Mouse (Mus musculus): ENCODE results near the gene Uchl5.

The Uchl5 gene

GRCm38 (mm10) chr1:143776446-143777411, at the start of gene Uchl5, which contains the start of gene Trove2:
TSS of gene Uchl5 (plus strand) at chr1:143777272.
TSS of gene Trove2 (minus strand) at chr1:143777068.
- DNase-seq = peak; percentile 99

- no peak for DNase-seq
Measured at GRCm38 (mm10) chr1:143727701-143728445, 49.2 kb upstream of the Uchl5 start.

DNA sequence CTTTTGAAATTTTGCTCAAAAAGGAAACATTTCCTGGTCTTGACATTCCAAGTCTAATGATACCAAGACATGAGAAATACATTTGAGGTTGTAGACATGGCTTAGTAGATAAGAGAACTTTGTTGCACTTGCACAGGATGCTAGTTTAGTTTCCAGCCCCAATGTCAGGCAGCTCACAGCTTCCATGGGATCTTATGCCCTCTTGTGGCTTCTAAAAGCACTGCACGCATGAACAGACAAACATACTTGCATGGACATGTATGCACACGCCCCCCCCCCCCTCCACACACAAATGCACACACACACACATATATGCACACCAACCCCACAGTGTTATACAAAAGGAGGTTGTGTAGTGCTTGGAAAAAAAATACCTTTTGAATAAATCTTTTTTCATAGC, 46.2 kb upstream of the Uchl5 start:
- DNase-seq = peak; percentile 15

GRCm38 (mm10) chr1:143731691-143732090, 45.4 kb upstream of the Uchl5 start:
- DNase-seq = no peak

GRCm38 (mm10) chr1:143733914-143734410, 43.1 kb upstream of the Uchl5 start:
- DNase-seq = no peak

DNA sequence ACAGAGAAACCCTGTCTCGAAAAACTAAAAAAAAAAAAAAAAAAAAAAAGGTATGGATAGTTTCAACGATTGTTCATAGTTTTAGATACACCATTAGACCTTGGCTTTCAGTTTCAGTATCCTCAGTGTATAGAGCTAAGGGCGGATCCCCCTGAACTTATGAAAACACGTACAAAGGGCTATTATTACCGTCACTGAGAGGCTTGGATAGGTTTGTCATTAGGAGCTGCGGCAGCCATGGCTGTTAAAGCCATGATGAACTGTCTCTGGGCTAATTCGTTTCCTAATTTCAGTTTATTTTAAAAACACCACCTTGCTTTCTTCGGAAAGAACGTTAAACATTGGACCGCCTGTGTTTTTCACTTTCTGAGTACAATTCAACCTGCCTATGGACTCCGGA, 38.3 kb upstream of the Uchl5 start:
- no peak for DNase-seq

DNA sequence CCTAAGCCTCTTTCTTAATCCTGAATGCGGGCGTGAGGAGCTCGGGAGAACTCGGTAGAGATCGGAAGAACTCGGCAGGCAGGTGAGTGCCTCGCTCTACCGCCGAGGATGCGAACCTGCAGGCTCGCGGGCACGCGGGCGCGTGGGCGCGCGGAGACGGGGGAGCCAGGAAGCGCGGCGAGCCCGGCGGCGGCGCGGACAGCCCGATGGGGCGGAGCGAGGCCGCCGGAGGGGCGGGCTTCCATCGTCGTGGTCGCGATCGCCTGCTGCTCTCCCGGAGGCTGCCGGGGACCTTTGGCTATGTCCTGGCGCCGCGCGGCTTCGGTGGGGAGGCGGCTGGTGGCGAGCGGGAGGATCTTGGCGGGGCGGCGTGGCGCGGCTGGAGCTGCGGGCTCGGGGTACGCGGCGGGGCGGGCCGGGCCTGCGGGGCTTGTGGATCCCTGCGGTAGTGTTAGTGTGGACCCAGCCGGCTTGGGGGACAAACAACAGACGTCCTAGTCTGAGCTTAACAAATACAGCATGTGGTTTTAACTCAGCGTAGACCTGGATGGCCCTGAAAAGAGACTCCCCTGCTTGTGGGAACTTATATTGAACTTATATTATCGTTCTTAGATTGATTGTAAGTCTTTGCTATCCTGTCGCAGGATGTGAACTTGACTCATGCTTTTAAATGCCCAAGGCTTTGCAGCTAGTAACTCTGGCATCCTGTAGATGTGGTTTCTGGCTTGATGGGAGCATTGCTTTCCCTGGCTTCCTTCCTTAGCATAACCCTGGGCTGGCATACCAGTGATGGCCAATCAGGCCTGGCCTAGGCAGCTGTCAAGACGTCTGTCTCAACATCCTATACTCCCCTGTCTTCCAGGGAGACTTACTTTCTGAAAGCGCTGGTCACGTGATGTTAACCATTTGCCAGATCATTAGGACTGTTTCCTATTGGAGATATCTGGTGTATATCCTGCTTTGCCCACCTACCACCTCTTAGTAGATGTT, 37.4 kb upstream of the Uchl5 start:
- peak; percentile 94 for DNase-seq

DNA sequence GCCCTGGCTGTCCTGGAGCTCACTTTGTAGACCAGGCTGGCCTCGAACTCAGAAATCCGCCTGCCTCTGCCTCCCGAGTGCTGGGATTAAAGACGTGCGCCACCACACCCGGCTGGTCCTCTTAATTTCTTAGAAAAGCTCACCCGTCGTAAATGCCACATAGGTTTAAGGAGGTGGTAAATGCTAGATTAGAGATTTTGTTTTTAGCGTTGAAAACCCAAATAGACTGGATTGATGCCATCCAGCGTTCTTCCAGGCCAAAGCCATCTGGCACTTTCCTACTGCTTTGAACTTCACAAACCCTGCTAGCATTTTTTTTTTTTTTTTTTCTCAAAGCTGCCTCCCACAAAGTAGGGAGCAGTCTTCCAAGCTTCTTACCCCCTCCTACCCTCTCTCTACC, 36.5 kb upstream of the Uchl5 start:
- DNase-seq = no peak

GRCm38 (mm10) chr1:143741331-143741730, 35.7 kb upstream of the Uchl5 start:
- DNase-seq = no peak

DNA sequence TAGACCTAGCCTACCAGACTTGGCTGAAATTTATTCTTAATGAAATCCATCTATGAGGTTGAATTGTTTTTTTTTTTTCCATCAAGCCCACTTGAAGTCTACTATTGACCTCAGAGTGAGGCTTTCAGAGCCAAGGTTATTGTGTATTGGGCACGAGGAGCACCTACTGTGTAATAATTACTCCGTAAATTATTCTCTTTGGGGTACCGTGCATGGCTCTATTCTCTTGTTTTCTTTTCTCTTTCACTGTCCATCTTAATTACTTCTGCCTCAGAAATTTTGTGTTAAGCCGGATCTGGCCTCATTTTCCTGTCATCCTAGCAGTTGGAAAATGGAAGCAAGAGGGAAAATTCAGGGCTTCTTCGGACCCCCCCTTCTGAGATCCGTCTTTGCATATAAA, 34.9 kb upstream of the Uchl5 start:
- no peak for DNase-seq

GRCm38 (mm10) chr1:143745871-143746270, 31.2 kb upstream of the Uchl5 start:
- no peak for DNase-seq

GRCm38 (mm10) chr1:143762159-143762558, 14.9 kb upstream of the Uchl5 start:
- DNase-seq = no peak

- no peak for DNase-seq
Measured at GRCm38 (mm10) chr1:143764443-143764842, 12.6 kb upstream of the Uchl5 start.

GRCm38 (mm10) chr1:143765801-143766200, 11.3 kb upstream of the Uchl5 start:
- DNase-seq = no peak

DNA sequence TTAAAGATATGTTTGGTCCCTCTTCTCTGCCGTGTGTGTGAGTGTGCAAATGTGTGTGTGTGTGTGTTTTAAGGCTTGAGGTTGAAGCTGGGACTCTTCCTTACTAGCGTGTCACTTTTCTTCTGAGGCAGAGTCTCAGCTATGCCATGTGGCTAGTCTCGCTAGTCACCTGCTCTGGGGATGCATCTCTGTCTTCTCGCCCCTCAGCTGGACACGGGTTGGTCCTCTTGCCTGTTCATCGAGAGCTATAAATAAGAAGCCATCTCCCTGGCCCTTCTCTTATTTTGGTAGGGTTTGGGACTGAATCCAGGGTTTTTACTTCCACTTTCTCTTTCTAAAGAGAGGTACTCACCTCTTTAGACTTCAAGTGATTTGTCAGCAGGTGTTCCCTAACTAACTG, 10.8 kb upstream of the Uchl5 start:
- DNase-seq = no peak

DNA sequence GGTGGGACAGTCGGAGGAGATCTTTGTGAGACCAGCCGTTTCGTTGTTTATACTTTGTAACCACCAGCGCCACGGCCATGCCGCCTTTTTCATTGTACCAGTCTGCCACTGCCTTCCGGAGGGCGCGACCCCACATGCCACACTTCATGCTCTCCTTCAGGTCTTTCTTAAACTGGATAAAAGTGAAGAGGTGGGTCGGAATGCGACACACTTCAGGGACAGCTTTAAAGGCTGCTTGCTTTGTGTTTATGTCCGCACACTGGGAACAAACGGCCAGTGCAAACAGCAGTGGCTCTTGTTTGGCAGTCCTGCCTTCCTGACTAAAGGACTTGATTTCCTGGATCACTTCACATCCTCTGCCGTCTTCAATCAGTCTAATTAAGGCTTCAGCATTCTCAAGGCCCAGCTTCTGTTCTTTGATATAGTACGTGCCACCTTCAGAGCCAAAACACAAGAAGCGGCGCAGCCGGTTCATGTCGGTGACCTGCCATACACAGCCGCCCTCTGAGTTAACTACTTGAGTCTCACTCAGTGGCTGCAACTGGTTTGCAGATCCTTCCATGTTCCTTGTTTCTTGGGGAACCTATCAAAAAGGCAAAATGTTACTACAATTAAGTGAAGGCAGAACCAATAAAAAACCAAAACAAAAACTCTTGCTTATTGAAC, 6.5 kb upstream of the Uchl5 start:
- DNase-seq = peak; percentile 53

DNA sequence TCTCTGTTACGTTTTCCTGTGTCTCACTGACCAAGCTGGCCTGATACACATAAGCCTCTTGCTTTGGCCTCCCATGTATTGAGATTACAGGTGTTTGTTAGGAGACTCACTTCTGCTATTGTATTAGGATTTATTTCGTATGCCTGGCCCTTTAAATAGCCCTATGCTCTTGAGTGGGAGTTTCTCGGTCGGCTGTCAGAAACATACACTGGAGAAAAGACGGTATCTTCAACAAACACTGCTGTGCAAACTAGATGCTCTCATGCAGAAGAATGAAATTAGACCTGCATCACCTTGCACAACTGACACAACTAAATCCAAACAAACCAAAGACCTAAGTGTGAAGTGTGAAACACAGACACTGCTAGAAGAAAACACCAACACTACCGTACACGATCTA, 4.0 kb upstream of the Uchl5 start:
- no peak for DNase-seq

DNA sequence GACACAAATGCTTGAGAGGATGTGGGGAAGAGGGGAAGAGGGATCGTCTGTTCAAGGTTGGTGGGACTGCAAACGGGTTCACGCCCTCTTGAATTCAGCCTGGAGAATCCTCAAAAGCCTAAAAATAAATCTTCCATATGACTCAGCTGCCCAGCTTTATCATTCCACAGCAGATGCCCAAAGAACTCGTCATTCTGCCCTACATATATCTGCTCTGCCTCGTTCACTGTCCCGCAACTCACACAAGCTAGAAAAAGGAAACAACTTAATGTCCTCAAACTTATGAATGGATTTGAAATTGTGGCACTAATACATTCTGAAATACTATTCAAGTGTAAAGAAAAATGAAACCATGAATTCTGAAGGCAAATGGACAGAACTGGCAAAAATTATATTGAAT, 3.2 kb upstream of the Uchl5 start:
- DNase-seq = no peak

GRCm38 (mm10) chr1:143777558-143778218, 616 bp downstream of the Uchl5 start:
- no peak for DNase-seq

- peak; percentile 55 for DNase-seq
Measured at GRCm38 (mm10) chr1:143788584-143789227, 11.6 kb downstream of the Uchl5 start.

DNA sequence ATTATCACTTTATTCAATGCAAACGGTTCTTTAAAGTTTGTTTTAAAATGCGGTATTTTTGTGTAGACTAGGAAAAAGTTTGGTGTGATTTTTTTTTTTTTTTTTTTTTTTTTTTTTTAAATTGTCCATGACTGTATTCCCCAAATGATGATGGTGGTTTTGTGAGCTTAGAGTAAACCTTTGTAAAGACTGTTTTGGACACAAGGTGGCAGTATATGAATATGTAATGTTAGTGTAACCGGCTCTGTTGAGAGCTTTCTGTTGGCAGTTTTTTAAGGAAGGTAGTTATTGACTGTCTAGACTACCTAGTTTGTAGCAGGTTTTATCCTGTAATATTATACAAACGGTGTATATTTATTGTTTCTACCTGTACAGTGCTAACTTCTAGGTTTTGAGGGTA, 26.5 kb downstream of the Uchl5 start:
- no peak for DNase-seq

Data from kidney, postnatal 10 days (tissue).